Mouse (Mus musculus) Patski (cell line): ENCODE data around the gene Atp8b2. TPM values are rescaled to one million over a fixed set of nuclear protein-coding genes. Genes with fewer than 3 reads are reported as not detected.

Source experiments
- ATAC-seq: fragments of 100-300 bp; one replicate; pipeline ENCODE4 v1.8.0; 2021
- CTCF ChIA-PET: fragments of 350-600 bp; sonication (Branson Sonifier 250); formaldehyde crosslinking; loops from one replicate; lab custom pipeline; 2022; ENCODE audit warnings: inconsistent platforms; lab: Charles Lee
- POLR2A ChIA-PET: fragments of 350-600 bp; sonication (Branson Sonifier 250); formaldehyde crosslinking; loops from one replicate; lab custom pipeline; 2022; ENCODE audit warnings: antibody characterized with exemption, inconsistent platforms; lab: Charles Lee
- DNase-seq: peaks from one replicate; pipeline ENCODE4 v3.0.0-alpha.2; 2011; ENCODE audit warnings: low read depth, low spot score
- H3K27me3 ChIP-seq: fragments of 371-371 bp; one replicate; pipeline ENCODE4 v1.5.1; 2021
- CTCF ChIP-seq: fragments of 100-300 bp; IDR thresholded peaks from one replicate; pipeline ENCODE4 v1.5.1; 2021
- in situ Hi-C: fragments of 300-500 bp; cut with MboI; formaldehyde crosslinking; loops from 3 replicates; pipeline ENCODE4 v1.11.1; 2018; ENCODE audit warnings: low pct_unique_long_range_greater_than_20kb, mixed read lengths
- polyA plus RNA-seq: library from polyadenylated mRNA; unstranded; gene quantifications from one replicate; pipeline ENCODE4 v1.2.3, GENCODE M21; 2021

The Atp8b2 gene
- polyA plus RNA-seq, 1 experiment from 2014 or later = 52.0 TPM

DNA sequence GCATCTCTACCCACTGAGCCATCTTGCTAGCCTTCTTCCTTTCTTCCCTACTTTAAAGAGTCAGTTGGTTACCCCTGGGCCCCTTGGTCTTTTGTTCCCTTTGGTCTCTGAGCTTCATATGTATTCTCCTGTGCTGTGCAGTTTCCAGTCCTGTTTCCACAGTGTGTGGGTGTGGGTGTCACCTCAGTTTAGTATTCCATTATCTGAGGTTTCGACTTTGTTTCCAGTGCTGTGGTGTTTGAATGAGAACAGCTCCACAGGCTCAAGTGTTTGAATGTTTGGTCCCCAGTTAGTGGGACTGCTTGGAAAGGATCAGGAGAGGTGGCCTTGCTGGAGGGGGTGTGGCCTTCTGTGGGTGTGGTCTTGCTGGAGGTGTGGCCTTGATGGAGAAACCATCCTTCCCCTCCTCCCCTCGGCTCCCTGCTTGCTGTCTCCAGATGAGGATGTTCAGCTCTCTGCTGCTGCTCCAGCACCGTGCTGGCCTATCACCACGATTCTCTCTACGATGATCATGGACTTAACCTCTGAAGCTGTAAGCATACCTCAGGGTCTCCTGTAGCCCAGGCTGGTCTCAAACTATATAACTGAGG lies 70.7 kb downstream of the Atp8b2 start:
- no peak for DNase-seq
- no peak for ATAC-seq
- CTCF ChIA-PET = interaction anchor here (1.1 kb wide), 1 partner anchor 9 kb away, joined by 3 read pairs; no protein-coding TSS in a partner anchor
- POLR2A ChIA-PET = no interaction called here
- H3K27me3 ChIP-seq = no peaks in the 10 kb centered on the region
- TF ChIP-seq CTCF = no peak
- in situ Hi-C loops = no loop called here

DNA sequence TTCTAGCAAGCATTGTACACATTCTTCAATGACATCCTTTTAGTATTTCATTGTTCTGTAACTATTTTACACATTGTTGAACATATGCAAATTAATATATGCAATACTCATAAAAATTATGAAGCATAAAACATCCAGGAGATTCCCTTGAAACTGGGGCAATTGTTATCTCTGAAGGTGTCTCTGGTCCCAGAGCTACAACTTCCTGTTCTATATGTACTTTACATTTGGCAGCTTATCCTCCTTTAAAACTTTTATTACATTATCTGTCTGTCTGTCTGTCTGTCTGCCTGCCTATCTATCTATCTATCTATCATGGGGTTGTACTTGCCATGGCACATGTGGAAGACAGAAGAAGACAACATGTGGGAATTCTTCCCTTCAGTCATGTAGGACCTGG lies 71.6 kb downstream of the Atp8b2 start:
- ATAC-seq (no peak), DNase-seq (no peak)
- ChIA-PET CTCF (interaction anchor here (1.1 kb wide), 1 partner anchor 8 kb away, joined by 3 read pairs; no protein-coding TSS in a partner anchor), POLR2A (no interaction called here)
- H3K27me3 ChIP-seq = no peaks in the 10 kb centered on the region
- in situ Hi-C loops = no loop called here
- no peak for TF ChIP-seq CTCF

DNA sequence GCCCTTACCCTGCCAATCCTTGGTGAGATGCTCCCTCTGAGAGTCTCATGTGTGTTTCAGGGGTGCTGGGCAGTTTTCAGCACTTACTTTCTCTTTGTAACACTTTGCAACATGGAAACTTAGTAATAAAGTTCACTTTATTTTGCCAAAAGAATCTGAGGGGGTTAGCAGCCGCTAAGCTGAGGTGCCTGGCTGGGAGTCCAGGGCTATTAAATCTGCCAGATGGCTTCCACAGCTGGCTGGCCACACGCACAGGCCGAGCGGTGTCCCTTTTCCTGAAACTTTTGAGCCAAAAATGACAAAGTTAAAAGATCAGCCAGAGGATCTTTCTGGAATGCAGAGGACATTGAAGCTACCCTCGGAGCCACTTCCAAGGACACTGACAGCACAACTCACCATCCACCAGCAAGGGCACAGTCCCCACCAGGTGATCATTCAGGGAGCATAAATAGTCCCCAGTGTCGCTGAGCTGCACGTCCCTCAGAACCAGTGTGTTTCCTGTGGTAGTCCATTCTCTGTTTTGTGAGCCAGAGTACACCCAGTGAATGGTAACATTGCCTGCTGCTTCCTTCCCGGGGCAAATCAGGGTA lies 73.4 kb downstream of the Atp8b2 start:
- DNase-seq (no peak), ATAC-seq (no peak)
- TF ChIP-seq CTCF = no peak
- ChIA-PET POLR2A (interaction anchor here (0.9 kb wide), 1 partner anchor 13 kb away, joined by 3 read pairs; no protein-coding TSS in a partner anchor), CTCF (interaction anchor here (0.9 kb wide), 1 partner anchor 8 kb away, joined by 3 read pairs; no protein-coding TSS in a partner anchor)
- no peaks in the 10 kb centered on the region for H3K27me3 ChIP-seq
- in situ Hi-C loops = no loop called here

Other genes with a start within 250 kb of the Atp8b2 start
- 39.0 TPM for gene Adar, start 248.5 kb downstream of the Atp8b2 start, polyA plus RNA-seq
- gene Chrnb2, start 198.9 kb downstream of the Atp8b2 start, polyA plus RNA-seq = 1.5 TPM
- gene Ube2q1, start 189.9 kb downstream of the Atp8b2 start, polyA plus RNA-seq = 147 TPM
- gene She, start 132.1 kb downstream of the Atp8b2 start, polyA plus RNA-seq = 0.03 TPM
- gene Il6ra, start 50.3 kb downstream of the Atp8b2 start, polyA plus RNA-seq = 2.6 TPM
- 205 TPM for gene Hax1, start 35.3 kb upstream of the Atp8b2 start, polyA plus RNA-seq
- 182 TPM for gene 4933434E20Rik, start 88.1 kb upstream of the Atp8b2 start, polyA plus RNA-seq
- 232 TPM for gene Ubap2l, start 89.1 kb upstream of the Atp8b2 start, polyA plus RNA-seq
- gene Tpm3, start 109.1 kb upstream of the Atp8b2 start, polyA plus RNA-seq = 501 TPM
- 0.46 TPM for gene Nup210l, start 140.6 kb upstream of the Atp8b2 start, polyA plus RNA-seq